Mouse (Mus musculus) hindbrain, embryonic 11.5 days (tissue): ENCODE data around the gene Fhod1. TPM values are rescaled to one million over a fixed set of nuclear protein-coding genes. Genes with fewer than 3 reads are reported as not detected.

Experiments used
- ATAC-seq: fragments of 200-750 bp; cut with Nextera tagmentation; 2 replicates; pipeline ENCODE4 v1.8.0; 2017; ENCODE audit warnings: mild to moderate bottlenecking, moderate TSS enrichment, moderate library complexity; ENCODE audit not compliant: low FRiP score
- DNase-seq: peaks from one replicate; pipeline ENCODE4 v3.0.0-alpha.2; 2015; ENCODE audit warnings: low spot score
- H3K27ac ChIP-seq: fragments of 300-500 bp; sonication (generic); 2 replicates; pipeline ENCODE4 v1.5.1; 2014; ENCODE audit warnings: mild to moderate bottlenecking, low read depth, low read length
- H3K27me3 ChIP-seq: fragments of 300-500 bp; sonication (generic); 2 replicates; pipeline ENCODE4 v1.6.1; 2014; ENCODE audit warnings: mild to moderate bottlenecking, low read length, moderate library complexity, mixed read lengths; ENCODE audit not compliant: control insufficient read depth, insufficient read depth
- H3K36me3 ChIP-seq: fragments of 300-500 bp; sonication (generic); 2 replicates; pipeline ENCODE4 v1.6.1; 2014; ENCODE audit warnings: mild to moderate bottlenecking, low read length, moderate library complexity, mixed read lengths; ENCODE audit not compliant: control insufficient read depth, insufficient read depth
- H3K4me1 ChIP-seq: fragments of 300-500 bp; sonication (generic); replicated peaks from 2 replicates; pipeline ENCODE4 v1.6.1; 2014; ENCODE audit warnings: low read length, mixed read lengths; ENCODE audit not compliant: control insufficient read depth, insufficient read depth
- H3K4me2 ChIP-seq: fragments of 300-500 bp; sonication (generic); replicated peaks from 2 replicates; pipeline ENCODE4 v1.6.1; 2014; ENCODE audit warnings: mild to moderate bottlenecking, low read depth, low read length
- H3K4me3 ChIP-seq: fragments of 300-500 bp; sonication (generic); 2 replicates; pipeline ENCODE4 v1.5.1; 2014; ENCODE audit warnings: low read depth, low read length
- H3K9ac ChIP-seq: fragments of 300-500 bp; sonication (generic); 2 replicates; pipeline ENCODE4 v1.6.1; 2014; ENCODE audit warnings: low read depth, low read length
- H3K9me3 ChIP-seq: fragments of 300-500 bp; sonication (generic); 2 replicates; pipeline ENCODE4 v1.6.1; 2016; ENCODE audit warnings: low read length; ENCODE audit not compliant: control insufficient read depth
- WGBS: fragments of 180-500 bp; shearing (Covaris S2); extraction: QIAGEN DNeasy Blood & Tissue Kit; methylation state at CpG from one replicate; pipeline ENCODE4 v1.1.7; 2014; 5-methylcytosine and 5-hydroxymethylcytosine counted together
- polyA plus RNA-seq: library from polyadenylated mRNA; unstranded; fragments of >200 nt; fragmentation: Nextera tagmentation; extraction: Ambion mirVana; gene quantifications from 2 replicates; pipeline ENCODE4 v1.2.1, GENCODE M21; 2014

Fhod1 gene
- polyA plus RNA-seq, 1 experiment from 2014 or later = 3.6 TPM

- DNase-seq (no peak), ATAC-seq (no peak)
- Histone ChIP-seq H3K27ac (no peak overlapping the region), H3K9ac (no peak overlapping the region), H3K4me3 (no peak overlapping the region), H3K9me3 (no peaks in the 10 kb centered on the region), H3K4me2 (no peak overlapping the region), H3K27me3 (no peaks in the 10 kb centered on the region), H3K4me1 (no peaks in the 10 kb centered on the region), H3K36me3 (0 out of 2 replicates have a peak, but pooled peaks cover 2% of the 10 kb centered on the region)
- 92% methylated on average over 4 of the region's 4 CpGs for WGBS
Measured at GRCm38 (mm10) chr8:105317941-105318340, 29.8 kb downstream of the Fhod1 start.

GRCm38 (mm10) chr8:105315073-105315769 is 32.5 kb downstream of the Fhod1 start:
- Histone ChIP-seq H3K4me2 (no peak overlapping the region), H3K4me3 (no peak overlapping the region), H3K27me3 (no peaks in the 10 kb centered on the region), H3K27ac (no peak overlapping the region), H3K9me3 (no peaks in the 10 kb centered on the region), H3K4me1 (no peaks in the 10 kb centered on the region), H3K36me3 (0 out of 2 replicates have a peak, but pooled peaks cover 2% of the 10 kb centered on the region), H3K9ac (no peak overlapping the region)
- DNase-seq = no peak
- 91% methylated on average over 18 of the region's 18 CpGs for WGBS
- no peak for ATAC-seq

- 85% methylated on average over 9 of the region's 9 CpGs for WGBS
- Histone ChIP-seq H3K27ac (no peak overlapping the region), H3K4me3 (no peak overlapping the region), H3K9me3 (no peaks in the 10 kb centered on the region), H3K27me3 (no peaks in the 10 kb centered on the region), H3K36me3 (0 out of 2 replicates have a peak, but pooled peaks cover 2% of the 10 kb centered on the region), H3K9ac (no peak overlapping the region), H3K4me2 (no peak overlapping the region), H3K4me1 (no peaks in the 10 kb centered on the region)
- DNase-seq (no peak), ATAC-seq (0 out of 2 replicates have a peak, but pooled peaks have one; percentile 27)
Measured at GRCm38 (mm10) chr8:105313622-105314402, 33.9 kb downstream of the Fhod1 start.

- 0 out of 2 replicates have a peak, but pooled peaks cover 2% of the 10 kb centered on the region for H3K36me3 ChIP-seq
- WGBS = 93% methylated on average over 8 of the region's 8 CpGs
- H3K4me1 ChIP-seq = no peaks in the 10 kb centered on the region
- no peak overlapping the region for H3K27ac ChIP-seq
- H3K9me3 ChIP-seq = no peaks in the 10 kb centered on the region
- H3K9ac ChIP-seq = no peak overlapping the region
- H3K4me3 ChIP-seq = no peak overlapping the region
- ATAC-seq (no peak), DNase-seq (no peak)
- H3K27me3 ChIP-seq = no peaks in the 10 kb centered on the region
- H3K4me2 ChIP-seq = no peak overlapping the region
Measured at GRCm38 (mm10) chr8:105312891-105313481, 34.8 kb downstream of the Fhod1 start.

GRCm38 (mm10) chr8:105311718-105312117 is 36.0 kb downstream of the Fhod1 start:
- H3K9me3 ChIP-seq = no peaks in the 10 kb centered on the region
- no peaks in the 10 kb centered on the region for H3K4me1 ChIP-seq
- DNase-seq (no peak), ATAC-seq (no peak)
- no peak overlapping the region for H3K4me3 ChIP-seq
- no peak overlapping the region for H3K27ac ChIP-seq
- H3K27me3 ChIP-seq = no peaks in the 10 kb centered on the region
- 0 out of 2 replicates have a peak, but pooled peaks cover 5% of the 10 kb centered on the region for H3K36me3 ChIP-seq
- H3K4me2 ChIP-seq = no peak overlapping the region
- WGBS = 94% methylated on average over 1 of the region's 1 CpGs
- no peak overlapping the region for H3K9ac ChIP-seq

GRCm38 (mm10) chr8:105310118-105310517 is 37.6 kb downstream of the Fhod1 start:
- Histone ChIP-seq H3K27me3 (no peaks in the 10 kb centered on the region), H3K4me3 (no peak overlapping the region), H3K9me3 (no peaks in the 10 kb centered on the region), H3K4me1 (no peaks in the 10 kb centered on the region), H3K36me3 (0 out of 2 replicates have a peak, but pooled peaks cover 5% of the 10 kb centered on the region), H3K4me2 (no peak overlapping the region), H3K9ac (no peak overlapping the region), H3K27ac (no peak overlapping the region)
- WGBS = 86% methylated on average over 8 of the region's 8 CpGs
- DNase-seq = no peak
- ATAC-seq = no peak

GRCm38 (mm10) chr8:105309142-105309847 is 38.5 kb downstream of the Fhod1 start:
- 0 out of 2 replicates have a peak, but pooled peaks cover 5% of the 10 kb centered on the region for H3K36me3 ChIP-seq
- no peak overlapping the region for H3K4me3 ChIP-seq
- H3K9ac ChIP-seq = no peak overlapping the region
- no peak for ATAC-seq
- no peaks in the 10 kb centered on the region for H3K27me3 ChIP-seq
- no peak overlapping the region for H3K27ac ChIP-seq
- no peaks in the 10 kb centered on the region for H3K4me1 ChIP-seq
- DNase-seq = no peak
- 86% methylated on average over 15 of the region's 15 CpGs for WGBS
- H3K9me3 ChIP-seq = no peaks in the 10 kb centered on the region
- no peak overlapping the region for H3K4me2 ChIP-seq

GRCm38 (mm10) chr8:105308428-105308827 is 39.3 kb downstream of the Fhod1 start:
- Histone ChIP-seq H3K4me2 (no peak overlapping the region), H3K4me3 (no peak overlapping the region), H3K36me3 (0 out of 2 replicates have a peak, but pooled peaks cover 3% of the 10 kb centered on the region), H3K4me1 (no peaks in the 10 kb centered on the region), H3K9ac (no peak overlapping the region), H3K27ac (no peak overlapping the region), H3K27me3 (no peaks in the 10 kb centered on the region), H3K9me3 (no peaks in the 10 kb centered on the region)
- DNase-seq (no peak), ATAC-seq (no peak)
- WGBS = 93% methylated on average over 10 of the region's 10 CpGs
